Mouse (Mus musculus) myocyte (in vitro differentiated cells): ENCODE results near the gene Usp6nl. TPM values are rescaled to one million over a fixed set of nuclear protein-coding genes. Genes with fewer than 3 reads are reported as not detected.
A peak's percentile ranks its signal among the peaks of the same experiment; 100 is the strongest.

Experiments
- H3K27me3 ChIP-seq: one replicate; pipeline ENCODE4 v1.6.1; 2011; ENCODE audit not compliant: control insufficient read depth, insufficient read depth, insufficient read length
- H3K36me3 ChIP-seq: one replicate; pipeline ENCODE4 v1.6.1; 2011; ENCODE audit not compliant: control insufficient read depth, insufficient read depth
- H3K4me2 ChIP-seq: one replicate; pipeline ENCODE4 v1.6.1; 2011; ENCODE audit warnings: low read depth, control low read depth
- H3K4me3 ChIP-seq: one replicate; pipeline ENCODE4 v1.5.1; 2011; ENCODE audit warnings: mild to moderate bottlenecking, control low read depth, moderate library complexity
- H3K79me2 ChIP-seq: one replicate; pipeline ENCODE4 v1.6.1; 2011; ENCODE audit not compliant: control insufficient read depth, insufficient read depth
- H3ac ChIP-seq: one replicate; pipeline ENCODE4 v1.6.1; 2011; ENCODE audit not compliant: control insufficient read depth, insufficient read length
- CEBPB ChIP-seq: IDR thresholded peaks from 2 replicates; pipeline ENCODE4 v1.6.1; 2011; ENCODE audit warnings: mild to moderate bottlenecking, moderate library complexity; ENCODE audit not compliant: poor library complexity, insufficient read depth, severe bottlenecking
- E2F4 ChIP-seq: IDR thresholded peaks from one replicate; pipeline ENCODE4 v1.6.1; 2011; ENCODE audit warnings: mild to moderate bottlenecking, control low read depth, moderate library complexity; ENCODE audit not compliant: insufficient read depth
- MAX ChIP-seq: IDR thresholded peaks from one replicate; pipeline ENCODE4 v1.6.1; 2011; ENCODE audit warnings: low read depth, mild to moderate bottlenecking, control low read depth
- MYOD1 ChIP-seq, 3 experiments: IDR thresholded peaks; one replicate each; pipeline ENCODE4 v1.6.1; 2011; ENCODE audit warnings: control low read depth in 2 of 3, low read depth in 2 of 3, mild to moderate bottlenecking in 2 of 3, moderate library complexity in 1 of 3; ENCODE audit not compliant: insufficient read length in 2 of 3, control insufficient read depth in 1 of 3
- MYOG ChIP-seq, 3 experiments: IDR thresholded peaks; one replicate each; pipeline ENCODE4 v1.6.1; 2011; ENCODE audit warnings: control low read depth in 2 of 3, low read depth in 2 of 3, mild to moderate bottlenecking in 2 of 3; ENCODE audit not compliant: insufficient read length in 2 of 3, control insufficient read depth in 1 of 3, insufficient read depth in 1 of 3
- POLR2A ChIP-seq: IDR thresholded peaks from one replicate; pipeline ENCODE4 v1.6.1; 2011; ENCODE audit warnings: low read depth, mild to moderate bottlenecking, control low read depth, moderate library complexity; ENCODE audit not compliant: insufficient read length
- POLR2AphosphoS2 ChIP-seq: IDR thresholded peaks from one replicate; pipeline ENCODE4 v1.6.1; 2011; ENCODE audit warnings: low read depth, control low read depth; ENCODE audit not compliant: insufficient read length
- REST ChIP-seq: IDR thresholded peaks from one replicate; pipeline ENCODE4 v1.6.1; 2011; ENCODE audit warnings: mild to moderate bottlenecking, control low read depth, moderate library complexity; ENCODE audit not compliant: insufficient read depth, insufficient read length
- SRF ChIP-seq: IDR thresholded peaks from one replicate; pipeline ENCODE4 v1.6.1; 2011; ENCODE audit warnings: low read depth; ENCODE audit not compliant: control insufficient read depth, insufficient read length
- TCF12 ChIP-seq: IDR thresholded peaks from one replicate; pipeline ENCODE4 v1.6.1; 2011; ENCODE audit warnings: mild to moderate bottlenecking, control low read depth; ENCODE audit not compliant: poor library complexity, insufficient read depth, severe bottlenecking
- TCF3 ChIP-seq: IDR thresholded peaks from one replicate; pipeline ENCODE4 v1.6.1; 2011; ENCODE audit warnings: low read depth, control low read depth; ENCODE audit not compliant: insufficient read length
- USF1 ChIP-seq: IDR thresholded peaks from one replicate; pipeline ENCODE4 v1.6.1; 2011; ENCODE audit warnings: low read depth, mild to moderate bottlenecking, control low read depth, moderate library complexity
- polyA plus RNA-seq: library from polyadenylated mRNA; unstranded; fragments of >200 nt; fragmentation: generic; extraction: Trizol; gene quantifications from one replicate; pipeline ENCODE4 v1.2.1, GENCODE M21; 2012; ENCODE audit warnings: missing spikeins

The Usp6nl gene
- 7.6 TPM for polyA plus RNA-seq

DNA sequence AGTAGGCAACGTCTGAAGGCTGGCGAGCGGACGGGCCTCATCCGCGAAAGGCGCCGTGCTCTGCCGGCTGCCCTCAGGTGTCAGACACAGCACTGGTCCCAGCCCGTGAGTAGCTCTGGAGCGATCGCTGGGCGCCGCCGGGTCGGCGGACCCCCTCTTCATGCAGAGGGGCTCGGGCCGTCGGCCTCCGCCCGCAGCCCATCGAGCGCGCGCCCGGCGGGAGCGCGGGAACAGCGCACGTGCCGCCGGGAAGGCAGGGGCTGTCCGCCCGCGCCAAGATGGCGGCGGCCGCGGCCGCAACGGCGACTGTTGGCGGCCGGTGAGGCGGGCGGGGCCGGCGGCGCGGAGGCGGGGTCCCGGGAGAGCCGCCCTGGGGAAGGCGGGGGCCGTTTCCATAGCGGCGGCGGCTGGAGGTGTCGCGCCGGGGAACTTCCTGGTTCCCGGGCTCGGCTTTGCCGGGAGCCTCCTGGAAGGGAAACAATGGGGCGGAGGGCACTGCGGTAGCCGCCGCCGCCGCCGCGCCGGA, at the start of gene Usp6nl:
Usp6nl (plus strand) TSS at position 292 of the 526 bp plus-strand sequence.
- peaks cover 36% of the 10 kb centered on the region for H3K79me2 ChIP-seq
- peak within 1 kb of the TSS; percentile 82 for H3K4me2 ChIP-seq
- H3ac ChIP-seq = peak within 1 kb of the TSS; percentile 45
- H3K36me3 ChIP-seq = no peaks in the 10 kb centered on the region
- TF ChIP-seq REST = no peak
- peak; percentile 26 for TF ChIP-seq POLR2AphosphoS2
- no peak for TF ChIP-seq CEBPB
- TF ChIP-seq MYOG (IDR thresholded peaks at IDR 0.05; ENCODE audit: control insufficient read depth in 1 of 3, insufficient read depth in 1 of 3, insufficient read length in 2 of 3, low read depth in 2 of 3) = no peak
- no peak for TF ChIP-seq SRF
- TF ChIP-seq E2F4 = peak; percentile 22
- peak in 1 of 3 experiments; percentile 12 for TF ChIP-seq MYOD1 (IDR thresholded peaks at IDR 0.05; ENCODE audit: control insufficient read depth in 1 of 3, insufficient read length in 2 of 3, low read depth in 2 of 3)
- peak; percentile 69 for TF ChIP-seq POLR2A
- no peaks in the 10 kb centered on the region for H3K27me3 ChIP-seq
- H3K4me3 ChIP-seq = peak within 1 kb of the TSS; percentile 62

GRCm38 (mm10) chr2:6273392-6273845, 49.0 kb upstream of the Usp6nl start:
- Histone ChIP-seq H3K27me3 (no peaks in the 10 kb centered on the region), H3K4me3 (no peak overlapping the region), H3K4me2 (no peak overlapping the region), H3K36me3 (no peaks in the 10 kb centered on the region), H3ac (no peak overlapping the region), H3K79me2 (no peaks in the 10 kb centered on the region)
- TF ChIP-seq SRF (no peak), POLR2AphosphoS2 (no peak), REST (no peak), TCF12 (no peak), MYOD1 (IDR thresholded peaks at IDR 0.05; ENCODE audit: control insufficient read depth in 1 of 3, insufficient read length in 2 of 3, low read depth in 2 of 3) (no peak), E2F4 (no peak), POLR2A (no peak), USF1 (no peak), MYOG (IDR thresholded peaks at IDR 0.05; ENCODE audit: control insufficient read depth in 1 of 3, insufficient read depth in 1 of 3, insufficient read length in 2 of 3, low read depth in 2 of 3) (no peak), TCF3 (no peak), CEBPB (no peak), MAX (no peak)

DNA sequence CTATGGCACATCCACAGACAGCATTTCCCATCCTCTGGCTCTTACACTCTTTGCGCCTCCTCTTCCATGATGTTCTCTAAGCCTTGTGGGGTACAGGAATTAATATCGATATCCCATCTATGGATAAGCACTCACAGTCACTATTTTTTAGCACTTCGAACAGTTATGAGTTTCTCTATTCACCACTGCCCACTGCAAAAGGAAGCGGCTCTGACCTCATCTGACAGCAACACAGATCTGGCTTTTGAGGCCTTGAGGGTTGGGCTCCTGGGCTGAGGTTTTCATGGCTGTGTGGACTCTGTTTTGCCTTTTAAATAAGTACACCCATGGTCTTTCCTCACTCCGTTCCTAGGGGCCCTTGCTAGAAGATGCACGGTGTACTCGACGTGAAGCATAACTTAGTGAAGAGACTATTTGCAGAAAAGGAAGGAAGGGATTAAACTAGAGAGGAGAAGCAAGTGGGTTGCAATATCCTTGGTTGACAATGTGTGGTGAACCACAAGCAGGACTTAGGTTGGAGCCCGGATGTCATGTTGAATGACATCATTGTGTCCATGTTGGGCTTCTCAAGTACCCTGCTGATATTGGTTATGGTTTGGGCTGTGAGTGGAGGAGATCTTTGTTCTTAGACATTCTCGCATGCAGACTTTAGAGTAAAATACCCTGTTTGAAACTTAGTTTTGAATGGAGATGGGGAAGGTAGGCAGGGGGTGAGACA, 43.5 kb upstream of the Usp6nl start:
- no peaks in the 10 kb centered on the region for H3K36me3 ChIP-seq
- TF ChIP-seq MAX (no peak), E2F4 (no peak), REST (no peak), POLR2AphosphoS2 (no peak), TCF3 (no peak), USF1 (no peak), TCF12 (no peak), POLR2A (no peak), SRF (no peak), MYOG (IDR thresholded peaks at IDR 0.05; ENCODE audit: control insufficient read depth in 1 of 3, insufficient read depth in 1 of 3, insufficient read length in 2 of 3, low read depth in 2 of 3) (no peak), CEBPB (no peak), MYOD1 (IDR thresholded peaks at IDR 0.05; ENCODE audit: control insufficient read depth in 1 of 3, insufficient read length in 2 of 3, low read depth in 2 of 3) (no peak)
- no peak overlapping the region for H3K4me2 ChIP-seq
- H3K27me3 ChIP-seq = no peaks in the 10 kb centered on the region
- H3K79me2 ChIP-seq = no peaks in the 10 kb centered on the region
- no peak overlapping the region for H3K4me3 ChIP-seq
- H3ac ChIP-seq = no peak overlapping the region

DNA sequence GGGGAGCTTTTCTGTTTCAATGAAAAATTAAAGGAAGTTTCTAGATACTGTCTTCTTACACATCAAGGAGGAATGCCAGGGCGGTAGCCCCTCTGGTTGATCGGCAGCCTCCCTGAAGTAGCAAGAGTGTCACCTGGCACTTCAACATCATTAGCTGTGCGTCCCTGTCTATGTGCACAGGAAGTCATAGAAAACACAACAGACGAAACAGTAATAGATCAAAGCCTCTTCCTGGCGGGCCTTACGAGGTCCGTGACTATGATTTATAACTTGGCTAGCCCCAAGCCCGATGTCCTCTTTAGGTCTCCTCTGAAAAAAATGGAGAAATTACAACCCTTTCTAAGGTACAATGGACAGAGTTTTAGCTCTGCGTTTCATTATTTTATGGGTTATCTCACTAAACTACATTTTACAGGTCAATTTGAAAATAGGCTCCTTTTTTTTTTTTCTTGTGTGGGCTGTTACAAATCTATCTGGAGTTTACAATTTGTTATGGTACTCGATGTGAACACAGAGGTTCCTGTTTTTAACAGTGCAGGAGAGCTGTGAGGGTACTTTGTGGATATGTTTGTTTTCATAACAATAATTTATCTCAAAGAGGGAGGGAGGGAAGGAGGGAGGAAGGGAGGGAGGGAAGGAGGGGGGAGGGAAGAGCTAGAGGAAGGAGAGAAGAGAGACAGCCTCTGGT, 42.7 kb upstream of the Usp6nl start:
- Histone ChIP-seq H3ac (no peak overlapping the region), H3K4me2 (no peak overlapping the region), H3K36me3 (no peaks in the 10 kb centered on the region), H3K27me3 (no peaks in the 10 kb centered on the region), H3K79me2 (no peaks in the 10 kb centered on the region), H3K4me3 (no peak overlapping the region)
- TF ChIP-seq MAX (no peak), MYOG (IDR thresholded peaks at IDR 0.05; ENCODE audit: control insufficient read depth in 1 of 3, insufficient read depth in 1 of 3, insufficient read length in 2 of 3, low read depth in 2 of 3) (no peak), USF1 (no peak), TCF3 (no peak), TCF12 (no peak), E2F4 (no peak), CEBPB (no peak), SRF (no peak), POLR2A (no peak), POLR2AphosphoS2 (no peak), REST (no peak), MYOD1 (IDR thresholded peaks at IDR 0.05; ENCODE audit: control insufficient read depth in 1 of 3, insufficient read length in 2 of 3, low read depth in 2 of 3) (no peak)
